Mouse (Mus musculus): Measurements from ENCODE around the gene Cacnb1.

- TF ChIP-seq CTCF (IDR thresholded peaks at IDR 0.05; ENCODE audit: control insufficient read depth, insufficient read depth, insufficient read length) (no peak), MYOD1 (IDR thresholded peaks at IDR 0.05; ENCODE audit: control insufficient read depth, insufficient read length, low read depth) (no peak), CEBPB (IDR thresholded peaks at IDR 0.05; ENCODE audit: low read depth) (no peak), USF1 (IDR thresholded peaks at IDR 0.05; ENCODE audit: low read depth) (no peak)
These were observed 64.1 kb downstream of the Cacnb1 start for GRCm38 (mm10) chr11:97958641-97959299.
